Mouse (Mus musculus) E14TG2a.4 (cell line): Measurements from ENCODE around the gene Rpl37.

ENCODE experiments used
- H3K27me3 ChIP-seq: 2 replicates; pipeline ENCODE4 v1.6.1; 2014; ENCODE audit warnings: low read length, control low read depth; ENCODE audit not compliant: insufficient read depth
- H3K36me3 ChIP-seq: 2 replicates; pipeline ENCODE4 v1.6.1; 2014; ENCODE audit warnings: low read length, control low read depth; ENCODE audit not compliant: insufficient read depth
- H3K4me1 ChIP-seq: replicated peaks from 2 replicates; pipeline ENCODE4 v1.6.1; 2014; ENCODE audit warnings: low read depth, low read length, control low read depth
- H3K4me3 ChIP-seq: replicated peaks from 2 replicates; pipeline ENCODE4 v1.5.1; 2014; ENCODE audit warnings: mild to moderate bottlenecking, low read length
- H3K9me3 ChIP-seq: 2 replicates; pipeline ENCODE4 v1.6.1; 2014; ENCODE audit warnings: low read length, control low read depth
- CTCF ChIP-seq: conservative IDR thresholded peaks from 2 replicates; pipeline ENCODE4 v1.5.1; 2014; ENCODE audit warnings: low read length
- NANOG ChIP-seq: IDR thresholded peaks from 2 replicates; pipeline ENCODE4 v1.6.1; 2014; ENCODE audit warnings: borderline replicate concordance, low read length, mixed read lengths
- POU5F1 ChIP-seq: IDR thresholded peaks from 2 replicates; pipeline ENCODE4 v1.6.1; 2014; ENCODE audit warnings: low read length, borderline replicate concordance

The Rpl37 gene

GRCm38 (mm10) chr15:5133301-5133700 is 16.9 kb downstream of the Rpl37 start:
- no peak overlapping the region for H3K4me3 ChIP-seq
- no peaks in the 10 kb centered on the region for H3K9me3 ChIP-seq
- peaks cover 16% of the 10 kb centered on the region for H3K36me3 ChIP-seq
- H3K4me1 ChIP-seq = peaks cover 30% of the 10 kb centered on the region
- TF ChIP-seq NANOG = no peak
- no peak for TF ChIP-seq CTCF
- TF ChIP-seq POU5F1 = no peak
- no peaks in the 10 kb centered on the region for H3K27me3 ChIP-seq

GRCm38 (mm10) chr15:5134179-5134578 is 17.7 kb downstream of the Rpl37 start:
- Histone ChIP-seq H3K36me3 (peaks cover 15% of the 10 kb centered on the region), H3K4me1 (peaks cover 30% of the 10 kb centered on the region), H3K4me3 (peak overlapping the region; percentile 73), H3K9me3 (no peaks in the 10 kb centered on the region), H3K27me3 (no peaks in the 10 kb centered on the region)
- no peak for TF ChIP-seq NANOG
- no peak for TF ChIP-seq POU5F1
- TF ChIP-seq CTCF = no peak

GRCm38 (mm10) chr15:5134945-5135483 is 18.6 kb downstream of the Rpl37 start:
- Histone ChIP-seq H3K9me3 (no peaks in the 10 kb centered on the region), H3K4me1 (peaks cover 30% of the 10 kb centered on the region), H3K4me3 (peak overlapping the region; percentile 73), H3K27me3 (no peaks in the 10 kb centered on the region), H3K36me3 (peaks cover 10% of the 10 kb centered on the region; the same call in 1 of the 2 replicates)
- TF ChIP-seq NANOG (no peak), POU5F1 (no peak; the same call in 1 of the 2 replicates), CTCF (no peak)

- H3K4me1 ChIP-seq = peaks cover 43% of the 10 kb centered on the region
- no peaks in the 10 kb centered on the region for H3K9me3 ChIP-seq
- TF ChIP-seq CTCF (no peak), NANOG (no peak), POU5F1 (no peak)
- H3K4me3 ChIP-seq = no peak overlapping the region
- no peaks in the 10 kb centered on the region for H3K27me3 ChIP-seq
- peaks cover under 1% of the 10 kb centered on the region; the same call in 1 of the 2 replicates for H3K36me3 ChIP-seq
Observed at GRCm38 (mm10) chr15:5138021-5138856, 21.8 kb downstream of the Rpl37 start.

- no peaks in the 10 kb centered on the region for H3K36me3 ChIP-seq
- TF ChIP-seq CTCF (no peak), NANOG (no peak), POU5F1 (no peak)
- no peaks in the 10 kb centered on the region for H3K27me3 ChIP-seq
- no peaks in the 10 kb centered on the region for H3K9me3 ChIP-seq
- no peak overlapping the region for H3K4me3 ChIP-seq
- peaks cover 33% of the 10 kb centered on the region for H3K4me1 ChIP-seq
Observed at GRCm38 (mm10) chr15:5139366-5139765, 22.9 kb downstream of the Rpl37 start.

GRCm38 (mm10) chr15:5139863-5140262 is 23.4 kb downstream of the Rpl37 start:
- no peak overlapping the region for H3K4me3 ChIP-seq
- H3K27me3 ChIP-seq = no peaks in the 10 kb centered on the region
- no peaks in the 10 kb centered on the region for H3K9me3 ChIP-seq
- peaks cover 34% of the 10 kb centered on the region for H3K4me1 ChIP-seq
- no peaks in the 10 kb centered on the region for H3K36me3 ChIP-seq
- TF ChIP-seq CTCF (no peak), NANOG (no peak), POU5F1 (no peak)

- Histone ChIP-seq H3K36me3 (no peaks in the 10 kb centered on the region), H3K9me3 (no peaks in the 10 kb centered on the region), H3K4me3 (no peak overlapping the region), H3K27me3 (no peaks in the 10 kb centered on the region), H3K4me1 (peaks cover 37% of the 10 kb centered on the region)
- no peak for TF ChIP-seq CTCF
- no peak for TF ChIP-seq NANOG
- no peak for TF ChIP-seq POU5F1
Observed at GRCm38 (mm10) chr15:5140357-5140756, 23.9 kb downstream of the Rpl37 start.

GRCm38 (mm10) chr15:5142047-5142446 is 25.6 kb downstream of the Rpl37 start:
- H3K9me3 ChIP-seq = no peaks in the 10 kb centered on the region
- peaks cover 44% of the 10 kb centered on the region for H3K4me1 ChIP-seq
- no peak overlapping the region for H3K4me3 ChIP-seq
- H3K27me3 ChIP-seq = no peaks in the 10 kb centered on the region
- peaks cover 7% of the 10 kb centered on the region for H3K36me3 ChIP-seq
- no peak for TF ChIP-seq POU5F1
- TF ChIP-seq CTCF = no peak
- no peak for TF ChIP-seq NANOG

GRCm38 (mm10) chr15:5142714-5143113 is 26.3 kb downstream of the Rpl37 start:
- Histone ChIP-seq H3K27me3 (no peaks in the 10 kb centered on the region), H3K9me3 (no peaks in the 10 kb centered on the region), H3K36me3 (peaks cover 8% of the 10 kb centered on the region), H3K4me3 (peak overlapping the region; percentile 94), H3K4me1 (peaks cover 44% of the 10 kb centered on the region)
- TF ChIP-seq NANOG (no peak), POU5F1 (no peak)
